Mouse (Mus musculus): ENCODE data around the gene Npm1. TPM values are rescaled to one million over a fixed set of nuclear protein-coding genes. Genes with fewer than 3 reads are reported as not detected.
A peak's percentile ranks its signal among the peaks of the same experiment; 100 is the strongest.

Npm1 gene
- polyA plus RNA-seq, 3 experiments from 2014 or later: 1,279 to 1,457 (median 1,455) TPM

DNA sequence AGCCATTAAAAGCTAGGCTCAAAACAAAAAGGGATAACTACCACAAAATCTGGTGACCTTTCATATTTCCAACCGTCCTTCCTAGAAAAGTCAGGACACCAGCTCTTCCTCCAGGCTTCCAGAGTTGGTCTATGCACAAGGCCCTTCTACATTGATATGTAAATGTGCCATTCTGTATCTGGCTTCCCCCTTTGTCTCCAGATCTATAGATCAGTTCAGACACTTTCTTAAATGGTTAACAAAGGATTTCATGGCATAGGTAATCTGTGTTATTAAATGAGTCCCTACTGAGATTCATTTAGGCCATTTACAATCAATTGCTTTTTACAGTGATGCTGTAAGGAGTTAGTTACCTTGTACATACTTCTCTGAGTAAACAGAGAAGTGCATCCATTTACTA lies 16.8 kb upstream of the Npm1 start:
- ATAC-seq: no peak

DNA sequence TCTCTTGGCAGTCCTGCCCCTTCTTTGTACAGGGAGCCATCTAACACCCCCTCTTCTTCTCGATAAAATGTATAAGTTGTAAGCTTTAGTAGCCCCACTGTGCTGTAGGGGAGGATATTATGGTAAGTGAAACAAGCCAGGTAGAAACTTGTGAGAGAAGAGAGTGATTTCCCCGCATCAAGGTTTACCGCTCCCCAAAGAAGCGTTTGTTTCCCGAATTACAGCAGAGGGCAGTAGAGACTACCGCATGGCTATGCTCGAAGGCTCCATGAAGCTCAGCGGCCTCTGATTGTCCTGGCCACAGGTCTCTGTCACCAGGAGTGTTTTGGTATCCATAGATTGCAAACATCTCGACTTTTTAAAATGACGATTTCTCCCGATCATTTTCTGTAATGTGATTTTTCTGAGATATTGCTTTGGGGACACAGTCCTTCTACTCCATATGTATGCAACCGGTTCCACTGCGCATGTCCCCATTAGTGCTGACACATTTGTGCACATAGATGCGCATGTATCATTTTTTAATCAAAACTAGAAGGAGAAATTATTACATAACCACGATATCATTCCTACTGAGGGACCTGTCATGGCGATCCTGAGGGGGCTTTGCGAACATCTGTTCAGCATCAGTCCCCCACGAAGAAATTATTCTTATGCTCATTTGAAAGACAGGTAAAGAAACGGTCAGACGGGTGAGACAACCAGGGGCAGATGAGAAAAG lies 13.7 kb upstream of the Npm1 start:
- ATAC-seq: no peak

DNA sequence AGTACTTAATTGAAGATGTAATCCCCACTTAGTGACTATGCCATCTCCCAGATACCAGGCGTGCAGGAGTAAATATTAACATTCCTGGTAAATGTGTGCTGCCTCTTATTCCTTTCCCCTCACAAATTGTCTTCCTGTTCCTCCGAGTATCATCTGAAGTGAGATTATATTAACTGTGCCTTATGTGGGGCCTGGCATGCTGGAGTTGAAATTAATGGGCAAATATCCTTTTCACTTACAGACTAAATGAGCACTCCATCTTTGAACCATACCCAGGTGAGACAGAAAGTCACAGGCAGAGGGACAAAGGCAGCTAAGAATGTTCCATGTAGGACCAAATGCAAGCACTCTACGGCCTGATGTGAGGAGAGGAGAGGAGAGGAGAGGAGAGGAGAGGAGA lies 12.8 kb upstream of the Npm1 start:
- ATAC-seq: no peak

DNA sequence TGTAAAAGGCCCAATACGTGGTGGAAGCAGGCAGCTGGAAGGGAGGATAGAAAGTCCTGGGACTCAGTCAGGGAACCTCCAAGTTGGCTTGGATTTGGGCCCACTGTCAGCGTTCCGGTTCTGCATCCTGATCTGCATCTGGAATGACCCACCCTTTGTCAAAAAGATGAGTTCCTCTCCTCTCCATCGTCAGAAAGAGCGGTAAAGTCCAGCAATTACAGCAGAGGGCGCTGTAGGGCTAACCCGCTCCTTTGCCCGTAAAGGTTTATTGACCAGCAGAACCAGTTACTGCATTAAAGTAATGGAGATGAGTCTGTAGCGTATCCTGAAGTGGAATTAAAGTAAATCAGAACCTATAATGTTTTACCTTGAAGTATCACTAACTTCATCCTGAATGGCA lies 7.5 kb upstream of the Npm1 start:
- no peak for ATAC-seq

DNA sequence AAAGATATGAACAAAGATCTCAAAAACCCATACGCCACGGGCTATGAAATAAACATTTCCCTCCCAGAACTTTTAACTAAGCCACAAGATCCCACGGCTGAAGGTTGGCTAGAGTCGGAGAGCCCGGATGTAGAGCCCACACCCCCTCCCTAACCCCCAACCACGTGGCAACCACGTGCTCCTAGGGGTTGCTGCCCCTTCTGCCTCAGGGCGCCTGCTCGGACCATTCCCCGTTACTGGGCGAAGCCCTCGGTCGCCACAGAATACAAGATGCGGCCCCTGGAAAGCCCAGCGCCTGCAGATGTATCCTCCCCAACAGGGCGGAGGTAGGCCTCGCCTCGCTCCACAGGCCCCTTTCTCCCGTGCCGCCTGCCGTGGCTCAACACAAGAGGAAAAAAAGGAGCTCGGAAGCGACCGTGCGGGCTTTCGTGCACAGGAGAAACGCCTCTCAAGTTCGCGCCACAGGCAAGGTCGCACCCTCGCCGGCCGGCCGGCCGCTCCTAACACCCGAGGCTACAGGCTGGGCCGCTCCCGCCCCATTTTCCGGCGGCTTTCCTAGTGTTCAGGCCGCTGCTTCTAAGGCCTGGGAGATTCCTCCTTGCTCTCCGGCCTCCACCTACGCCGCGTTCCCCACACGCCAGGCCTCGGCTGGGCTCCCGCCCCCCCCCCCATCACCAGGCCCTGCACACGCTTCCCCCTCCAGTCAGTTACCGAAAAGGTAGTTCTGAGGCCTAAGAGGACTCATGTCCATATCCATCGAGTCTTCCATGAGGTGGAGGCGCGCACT lies 602 bp downstream of the Npm1 start:
- peak; percentile 57 for ATAC-seq

DNA sequence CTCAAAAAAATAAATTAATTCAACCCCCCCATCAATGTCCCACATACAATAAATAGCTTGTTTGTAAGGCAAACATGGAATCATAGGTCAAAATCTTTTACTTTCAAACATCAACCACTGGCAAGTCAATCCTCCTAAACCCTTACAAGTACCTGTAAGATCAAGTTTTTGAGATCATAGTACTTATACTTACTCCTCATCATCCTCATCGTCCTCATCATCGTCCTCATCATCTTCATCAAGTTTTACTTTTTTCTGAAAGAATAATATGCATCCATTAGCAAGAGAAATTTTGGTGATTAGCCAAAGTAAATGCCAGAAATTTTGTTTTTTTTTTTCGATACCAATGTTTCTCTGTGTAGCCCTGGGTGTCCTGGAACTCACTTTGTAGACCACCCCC lies 3.3 kb downstream of the Npm1 start:
- no peak for ATAC-seq

DNA sequence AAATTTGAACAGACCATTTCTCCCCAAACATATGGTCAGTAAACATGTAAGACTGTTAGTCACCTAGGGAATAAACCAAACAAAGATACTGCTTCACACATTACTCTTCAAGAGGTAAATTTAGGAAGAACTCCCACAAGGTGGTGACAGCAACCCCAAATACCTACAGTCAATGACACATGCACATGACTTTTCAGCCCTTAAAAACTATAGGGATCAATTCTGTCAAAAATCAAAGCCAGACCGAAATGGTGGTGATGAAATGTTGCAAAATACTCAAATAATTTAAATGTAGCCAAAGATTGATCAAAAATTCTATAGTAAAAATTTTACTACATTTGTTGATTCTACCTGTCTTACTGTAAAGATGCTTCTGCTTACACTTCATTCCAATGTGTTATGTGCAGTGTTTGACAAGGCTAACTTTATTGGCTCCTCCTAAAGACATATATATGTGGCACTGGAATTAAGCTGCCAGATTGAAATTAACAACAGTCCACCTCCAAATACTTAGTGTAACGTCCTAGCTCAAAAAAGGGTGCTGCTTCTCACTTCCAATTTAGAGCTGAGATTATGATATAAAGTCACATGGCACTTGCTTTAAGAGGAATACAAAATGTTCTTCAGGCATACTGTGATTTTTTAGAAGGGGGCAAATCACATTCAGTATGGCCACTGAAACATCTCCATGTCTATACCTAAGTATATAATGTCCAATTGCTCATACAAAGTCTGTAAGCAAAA lies 5.4 kb downstream of the Npm1 start:
- ATAC-seq: no peak

DNA sequence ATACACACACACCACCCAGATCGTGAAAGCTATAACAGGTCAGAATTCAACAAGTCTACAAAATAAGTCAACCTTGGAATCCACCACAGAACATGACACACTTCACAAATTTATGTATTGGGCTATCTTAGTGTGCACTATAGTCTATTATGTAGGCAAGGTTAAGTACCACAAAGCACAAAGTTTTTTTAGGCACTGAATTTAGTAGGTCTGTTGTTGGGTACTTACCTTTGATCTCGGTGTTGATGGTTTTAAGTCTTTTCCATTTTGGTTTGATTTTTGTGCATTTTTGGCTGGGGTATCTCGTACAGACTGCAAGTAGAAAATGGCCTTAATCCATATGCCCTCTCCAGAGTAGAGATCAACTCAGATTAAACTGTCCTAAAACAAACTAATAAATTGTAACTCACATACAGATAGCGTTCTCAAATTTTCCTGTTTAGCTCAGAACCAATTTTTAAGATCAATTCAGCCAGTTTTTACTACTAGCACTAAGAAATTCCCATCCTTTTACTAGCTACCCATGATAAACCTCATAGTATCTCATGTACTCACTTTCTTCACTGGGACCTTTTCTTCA lies 6.5 kb downstream of the Npm1 start:
- no peak for ATAC-seq

DNA sequence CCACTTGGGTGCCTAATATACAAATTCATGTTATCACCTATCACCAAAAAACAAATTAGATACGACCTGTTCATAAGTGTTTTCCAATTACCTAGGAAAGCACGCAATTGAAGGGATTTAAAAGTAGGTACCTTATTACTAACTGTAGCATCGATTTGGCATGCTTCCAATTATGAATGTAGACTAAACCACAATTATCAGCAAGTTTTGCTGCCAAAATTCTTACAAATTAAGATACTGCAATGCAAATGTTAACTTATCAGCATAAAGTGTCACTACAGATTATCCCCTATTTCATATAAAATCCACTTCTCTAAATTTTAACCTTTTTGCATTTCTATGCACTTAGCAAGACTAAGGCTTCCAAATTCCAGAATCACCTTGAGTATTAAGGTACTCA lies 8.5 kb downstream of the Npm1 start:
- no peak for ATAC-seq

DNA sequence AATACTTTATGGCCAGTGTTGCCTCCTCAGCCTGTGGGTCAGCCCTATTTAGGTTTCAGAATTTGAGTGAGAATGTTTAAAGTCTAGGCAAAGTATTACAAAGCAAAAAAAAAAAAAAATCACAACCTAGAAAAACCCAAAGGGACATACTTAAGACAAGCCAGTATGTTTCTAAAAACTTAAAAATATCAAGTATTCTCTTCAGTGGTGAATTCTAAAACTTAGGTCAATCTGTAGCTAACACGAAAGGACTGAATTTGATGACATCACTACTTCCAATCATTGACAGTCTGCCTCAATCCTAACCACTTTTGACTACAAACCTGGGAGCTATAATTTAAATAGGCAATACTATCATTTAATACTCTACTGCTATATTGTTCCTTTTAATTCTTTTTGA lies 10.0 kb downstream of the Npm1 start:
- ATAC-seq: no peak

DNA sequence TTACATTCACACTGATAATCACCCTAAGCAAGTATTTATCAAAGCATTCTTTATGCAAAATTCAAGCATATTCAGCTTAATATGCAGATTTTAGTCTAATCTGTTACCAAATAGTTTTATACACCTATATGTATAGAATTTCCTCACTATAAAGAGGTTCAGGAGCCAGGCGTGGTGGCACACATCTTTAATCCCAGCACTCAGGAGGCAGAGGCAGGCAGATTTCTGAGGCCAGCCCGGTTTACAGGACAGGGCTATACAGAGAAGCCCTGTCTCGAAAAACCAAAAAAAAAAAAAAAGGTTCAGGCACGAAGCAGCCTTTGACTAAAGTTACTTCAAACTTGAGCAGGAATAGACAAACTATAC lies 11.2 kb downstream of the Npm1 start:
- ATAC-seq: no peak

DNA sequence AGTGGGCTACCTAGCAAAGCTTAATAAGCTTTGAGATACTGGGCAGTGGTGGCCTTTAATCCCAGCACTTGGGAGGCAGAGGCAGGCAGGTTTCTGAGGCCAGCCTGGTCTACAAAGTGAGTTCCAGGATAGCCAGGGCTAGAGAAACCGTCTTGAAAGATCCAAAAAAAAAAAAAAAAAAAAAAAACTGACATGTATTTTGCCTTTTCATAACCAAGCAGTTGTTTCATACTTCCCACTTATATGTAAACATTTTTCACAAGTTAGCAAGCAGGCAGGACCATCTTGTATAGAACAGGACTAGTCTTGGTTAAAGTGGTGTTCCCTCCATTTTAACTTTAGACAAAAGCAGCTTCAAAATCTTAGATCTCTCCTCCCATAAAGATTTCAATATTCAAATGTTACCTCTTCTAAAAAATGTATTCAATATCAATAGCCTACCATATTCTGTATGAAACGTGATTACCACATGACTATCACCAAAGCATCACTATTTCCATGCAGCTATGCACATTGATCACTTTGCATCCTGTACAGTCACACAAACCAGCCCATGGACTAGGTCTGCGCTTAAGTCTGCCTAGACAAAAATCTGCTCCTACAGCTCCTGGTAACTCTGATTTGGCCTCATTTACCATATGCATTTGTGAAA lies 11.8 kb downstream of the Npm1 start:
- ATAC-seq: no peak

DNA sequence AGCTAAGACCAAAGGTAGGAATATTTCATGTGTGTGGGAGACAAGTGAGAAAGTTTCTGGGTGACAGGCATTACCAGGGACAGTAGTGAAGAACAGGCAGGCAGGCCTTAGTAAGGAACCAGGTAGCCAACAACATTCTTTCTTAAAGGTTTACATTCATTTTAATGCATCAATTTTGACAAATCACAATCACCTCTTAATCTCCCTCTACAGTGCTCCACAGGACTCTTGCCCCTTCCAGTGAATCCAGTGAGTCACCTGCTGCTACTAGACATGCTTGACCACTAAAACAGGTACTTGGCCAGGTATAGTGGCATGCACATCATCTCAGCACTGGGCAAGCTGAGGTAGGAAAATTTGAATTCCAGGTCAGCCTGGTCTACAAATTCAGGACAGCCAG lies 12.6 kb downstream of the Npm1 start:
- no peak for ATAC-seq

DNA sequence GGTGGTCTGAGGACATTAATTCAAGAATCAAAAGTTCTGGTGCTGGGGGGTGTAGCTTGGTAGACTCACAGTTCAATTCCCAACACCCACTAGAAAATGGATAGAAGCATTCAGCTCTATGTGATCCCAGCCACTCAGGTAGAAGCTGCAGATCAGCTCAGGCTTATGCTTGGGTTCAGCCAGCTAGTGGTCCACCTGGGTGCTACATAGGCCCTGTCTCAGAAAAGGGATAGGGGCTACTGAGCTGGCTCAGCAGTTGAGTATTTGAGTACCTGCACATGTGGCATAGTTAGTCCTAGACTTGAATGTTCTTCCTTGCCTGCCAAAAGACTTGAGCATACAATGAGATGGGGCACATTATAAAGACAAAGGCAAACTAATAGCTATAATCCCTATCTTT lies 13.6 kb downstream of the Npm1 start:
- ATAC-seq: no peak

DNA sequence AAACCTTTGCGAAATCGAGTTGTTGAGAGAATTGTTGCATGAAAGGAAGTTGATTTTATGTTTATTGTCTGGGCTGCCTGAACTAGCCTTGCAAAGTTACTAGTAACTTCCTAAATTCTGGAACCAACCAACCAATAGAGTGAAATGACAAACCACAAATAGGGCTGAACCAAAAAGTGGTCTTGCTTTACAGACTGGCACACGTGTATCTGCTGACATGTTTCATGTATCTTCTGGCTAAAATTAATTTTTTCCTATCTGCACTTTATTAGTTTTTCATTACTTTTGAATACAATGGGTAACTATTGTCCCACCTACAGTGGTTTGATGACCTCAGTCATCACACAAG lies 13.9 kb downstream of the Npm1 start:
- no peak for ATAC-seq

DNA sequence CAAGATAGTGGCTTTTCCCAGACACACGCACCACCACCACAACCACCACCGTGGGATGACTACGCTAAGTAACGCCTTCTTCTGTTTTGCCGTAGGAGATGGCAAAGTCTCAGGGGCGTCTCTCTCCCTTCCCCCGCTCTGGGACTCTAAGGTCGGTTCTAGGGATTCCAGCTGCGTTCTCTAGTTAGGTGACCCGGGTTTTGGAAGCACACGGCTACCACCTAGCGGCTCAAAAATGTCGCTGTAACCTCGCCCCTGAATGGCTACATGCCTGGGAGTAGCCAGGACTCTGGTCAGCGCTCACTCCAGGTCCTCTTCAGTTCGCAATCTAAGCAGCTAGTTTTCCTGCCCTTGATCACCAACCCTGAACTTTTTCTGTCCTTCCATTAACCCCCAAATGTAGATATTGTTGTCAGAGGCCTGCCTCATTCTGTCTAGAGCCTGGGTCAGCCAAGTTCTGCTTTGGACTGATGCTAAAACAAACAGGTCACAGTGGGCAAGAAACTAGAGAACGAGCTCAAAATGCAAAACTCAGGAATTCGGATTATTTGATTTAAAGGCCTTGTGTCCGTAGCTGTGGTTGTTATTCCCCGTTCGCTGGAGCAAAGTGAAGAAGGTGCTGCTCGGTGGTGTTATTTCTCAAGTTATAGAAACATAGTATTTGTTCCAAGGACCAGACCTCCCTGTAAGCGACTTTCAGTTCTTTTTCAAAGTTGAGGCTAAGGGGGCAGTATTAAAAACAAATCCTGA lies 14.5 kb downstream of the Npm1 start:
- peak; percentile 78 for ATAC-seq

DNA sequence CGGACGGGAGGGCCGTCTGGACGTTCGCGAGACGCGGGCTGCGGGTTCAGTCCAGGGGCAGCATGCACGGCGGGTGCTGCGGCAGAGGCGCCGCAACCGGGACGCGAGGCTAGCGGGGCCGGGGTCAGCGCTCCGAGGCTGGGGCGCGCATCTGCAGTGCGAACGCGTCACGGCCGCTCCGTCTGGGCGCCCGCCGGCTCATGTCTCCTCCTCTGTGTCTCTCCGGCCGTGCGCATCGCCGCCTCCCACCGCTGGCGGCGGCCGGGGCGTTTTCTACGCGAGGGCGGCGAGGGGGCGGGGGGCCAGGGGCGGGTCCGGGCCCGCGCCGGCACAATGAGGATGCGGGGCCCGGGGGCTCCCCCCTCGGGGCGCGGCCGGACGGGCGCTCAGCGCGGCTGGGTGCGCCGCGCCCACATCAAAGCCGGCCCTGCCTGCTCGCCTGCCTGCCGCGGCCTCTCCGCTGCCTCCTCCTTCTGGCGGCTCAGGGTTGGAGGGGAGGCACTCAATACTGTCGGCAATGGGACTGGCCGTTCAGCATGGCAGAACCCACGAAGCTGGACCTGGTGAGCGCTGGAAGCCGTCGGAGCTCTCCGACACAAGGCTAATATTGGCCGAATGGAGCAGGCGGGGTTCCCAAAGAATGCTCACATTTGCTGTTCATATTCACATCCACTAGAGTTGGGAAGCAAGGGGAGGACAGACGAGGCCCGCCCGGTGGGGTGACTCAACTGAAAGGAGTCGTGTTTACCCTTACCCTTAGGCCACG lies 15.3 kb downstream of the Npm1 start:
- peak; percentile 45 for ATAC-seq

DNA sequence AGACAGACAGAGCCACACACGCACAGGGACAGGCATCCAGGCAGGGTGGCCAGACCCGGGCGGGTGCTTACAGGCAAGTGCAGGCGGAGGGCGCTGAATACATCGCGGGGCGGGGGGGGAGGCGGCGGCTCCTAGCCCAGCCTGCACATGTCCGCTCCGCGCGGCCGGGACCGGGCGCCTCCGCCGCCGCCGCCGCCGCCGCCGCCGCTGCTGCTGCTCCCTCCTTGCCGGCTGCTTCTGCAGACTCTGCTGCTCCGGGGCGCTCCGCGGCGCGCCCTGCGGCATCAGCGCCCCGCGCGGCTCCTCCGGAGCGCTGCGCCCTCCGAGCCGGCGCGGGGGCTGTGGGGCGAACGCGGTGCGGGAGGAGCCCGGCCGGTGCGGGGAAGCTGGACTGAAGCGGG lies 15.8 kb downstream of the Npm1 start, which contains the start of gene Fgf18:
Gene Fgf18, minus strand, starts transcription at position 230 of the 401 bp plus-strand sequence.
- peak; percentile 29 for ATAC-seq

DNA sequence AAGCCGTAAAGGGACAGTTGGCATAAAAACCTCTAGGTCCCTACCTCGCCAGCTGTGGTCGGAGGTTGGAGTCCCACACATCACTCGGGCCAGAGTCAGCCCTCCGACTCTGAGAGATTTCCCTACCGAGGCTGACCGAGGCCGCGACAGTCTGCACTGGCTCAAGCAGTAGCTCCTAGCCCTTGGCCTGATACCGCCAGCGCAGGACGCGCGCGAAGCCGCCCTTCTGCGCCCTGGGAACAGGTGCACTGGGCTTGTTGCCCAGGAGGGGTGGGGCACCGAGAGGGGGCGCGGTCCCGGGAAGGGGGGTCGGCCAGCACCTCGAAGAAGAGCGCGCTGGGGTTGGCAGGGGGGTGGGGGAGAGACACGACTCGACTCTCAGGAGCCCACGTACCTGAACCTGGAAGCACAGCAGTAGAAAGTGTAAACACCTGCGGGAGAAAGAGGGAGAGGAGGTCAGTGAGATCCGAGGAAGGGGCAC lies 16.3 kb downstream of the Npm1 start:
- no peak for ATAC-seq

DNA sequence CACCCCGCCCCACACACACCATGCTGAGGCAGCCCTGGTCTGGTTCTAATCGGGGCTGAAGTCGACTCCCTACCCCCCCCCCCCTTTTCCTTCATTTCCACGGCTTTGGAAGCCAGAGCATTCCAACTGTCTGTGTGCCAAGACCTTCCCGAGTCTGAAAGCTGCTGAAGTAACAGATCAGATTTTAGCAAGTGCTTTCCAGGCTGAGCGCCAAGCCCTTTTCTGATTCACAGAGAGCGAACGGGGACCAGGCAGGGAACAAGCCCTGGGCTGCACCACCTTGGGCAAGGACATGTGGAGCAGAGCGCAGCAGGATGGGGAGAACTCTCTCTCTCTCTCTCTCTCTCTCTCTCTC lies 16.9 kb downstream of the Npm1 start:
- no peak for ATAC-seq

All from inflammation-experienced regulatory T-cells, adult 6 months (primary cell).